Comparison of ENCODE assay signal across 13 mouse cellular contexts in genomic region chr7:36714323-36714722, GRCm38 (mm10). TPM values are rescaled to one million over a fixed set of nuclear protein-coding genes. Genes with fewer than 3 reads are reported as not detected.
"Had no signal": no experiment of that assay in that cellular context is flagged by ENCODE, and none has a peak within 500 bp of the region (broad histone marks: within the 10 kb centered on the region; RNA-seq: fewer than 3 reads in every experiment).

No protein-coding gene starts in this region.

- ATAC-seq: liver, embryonic 12.5 days; midbrain, embryonic 13.5 days had no signal

- H3K36me3 ChIP-seq: liver, embryonic 12.5 days; midbrain, embryonic 13.5 days; neural tube, embryonic 12.5 days; stomach, embryonic 15.5 days had no signal

- H3K4me3 ChIP-seq: liver, embryonic 12.5 days; midbrain, embryonic 13.5 days; myocyte; neural tube, embryonic 12.5 days; stomach, embryonic 15.5 days had no signal

- H3K9ac ChIP-seq: liver, embryonic 12.5 days; lung, embryonic 14.5 days; midbrain, embryonic 13.5 days; neural tube, embryonic 12.5 days; stomach, embryonic 15.5 days had no signal

- H3K9me3 ChIP-seq: liver, embryonic 12.5 days; midbrain, embryonic 13.5 days; neural tube, embryonic 12.5 days; stomach, embryonic 15.5 days had no signal

- H3K27me3 ChIP-seq: liver, embryonic 12.5 days; midbrain, embryonic 13.5 days; neural tube, embryonic 12.5 days; stomach, embryonic 15.5 days had no signal

- DNase-seq: kidney, adult 18-20 months; kidney, postnatal 25 days; lung, embryonic 14.5 days; lung, postnatal 14 days; right cerebral cortex, postnatal 14 days; thymus, adult 2 months; thymus, postnatal 25 days had no signal

- H3K4me2 ChIP-seq: liver, embryonic 12.5 days; lung, embryonic 14.5 days; midbrain, embryonic 13.5 days; neural tube, embryonic 12.5 days; stomach, embryonic 15.5 days had no signal

- H3K27ac ChIP-seq: liver, embryonic 12.5 days; midbrain, embryonic 13.5 days; neural tube, embryonic 12.5 days; stomach, embryonic 15.5 days had no signal

- H3K4me1 ChIP-seq: liver, embryonic 12.5 days had no signal

RNA-seq across cellular contexts. Expression of gene Tshz3, which starts 16.4 kb away (rescaled TPM):
- total RNA-seq: megakaryocyte-erythroid progenitor cell, adult 5-6 weeks had no signal
